Mouse (Mus musculus) heart, adult 2 months (tissue): Measurements from ENCODE around the gene Cdh10.

ENCODE experiments used
- CTCF ChIP-seq: fragments of 200-600 bp; IDR thresholded peaks from 2 replicates; pipeline ENCODE4 v1.8.1; 2022; ENCODE audit warnings: antibody characterized with exemption, mild to moderate bottlenecking, moderate library complexity
- EP300 ChIP-seq: fragments of 200-500 bp; IDR thresholded peaks from 2 replicates; pipeline ENCODE4 v1.6.1; 2011; ENCODE audit warnings: low read depth, low read length, control low read depth; ENCODE audit not compliant: insufficient read depth
- POLR2A ChIP-seq: fragments of 200-500 bp; IDR thresholded peaks from 2 replicates; pipeline ENCODE4 v1.6.1; 2011; ENCODE audit warnings: mild to moderate bottlenecking, low read depth, low read length, control low read depth; ENCODE audit not compliant: insufficient read depth

GRCm38 (mm10) chr15:18994294-18994693 is 175.5 kb downstream of the Cdh10 start:
- TF ChIP-seq CTCF = no peak
- no peak for TF ChIP-seq EP300
- TF ChIP-seq POLR2A = no peak
